Mouse (Mus musculus): Measurements from ENCODE around the gene Clca1. TPM values are rescaled to one million over a fixed set of nuclear protein-coding genes. Genes with fewer than 3 reads are reported as not detected.

Gene Clca1
- polyA plus RNA-seq, 1 experiment from 2014 or later = not detected

GRCm38 (mm10) chr3:145017807-145018206 lies 14.8 kb downstream of the Clca1 start:
- H3K27ac ChIP-seq (ENCODE audit: low read depth, low read length) = no peak overlapping the region
- H3K4me3 ChIP-seq (ENCODE audit: low read length) = no peak overlapping the region
- no peak overlapping the region for H3K9ac ChIP-seq (ENCODE audit: low read depth, low read length)
- no peak overlapping the region for H3K4me2 ChIP-seq (ENCODE audit: low read length)
- H3K27me3 ChIP-seq (replicated peaks; ENCODE audit: control insufficient read depth, insufficient read depth, low read length) = no peaks in the 10 kb centered on the region
- WGBS = 66% methylated on average over 3 of the region's 3 CpGs
- no peak for ATAC-seq
- no peaks in the 10 kb centered on the region for H3K4me1 ChIP-seq (ENCODE audit: control insufficient read depth, insufficient read depth, low read depth, low read length)
- no peaks in the 10 kb centered on the region for H3K9me3 ChIP-seq (ENCODE audit: control insufficient read depth, low read length)
- H3K36me3 ChIP-seq (ENCODE audit: control insufficient read depth, insufficient read depth, low read length) = no peaks in the 10 kb centered on the region

- Histone ChIP-seq H3K36me3 (ENCODE audit: control insufficient read depth, insufficient read depth, low read length) (no peaks in the 10 kb centered on the region), H3K9ac (ENCODE audit: low read depth, low read length) (no peak overlapping the region), H3K27ac (ENCODE audit: low read depth, low read length) (no peak overlapping the region), H3K27me3 (replicated peaks; ENCODE audit: control insufficient read depth, insufficient read depth, low read length) (no peaks in the 10 kb centered on the region), H3K4me3 (ENCODE audit: low read length) (no peak overlapping the region), H3K4me2 (ENCODE audit: low read length) (no peak overlapping the region), H3K9me3 (ENCODE audit: control insufficient read depth, low read length) (no peaks in the 10 kb centered on the region), H3K4me1 (ENCODE audit: control insufficient read depth, insufficient read depth, low read depth, low read length) (no peaks in the 10 kb centered on the region)
- 33% methylated on average over 5 of the region's 5 CpGs for WGBS
- no peak for ATAC-seq
Observed at GRCm38 (mm10) chr3:145004422-145004821, 28.2 kb downstream of the Clca1 start.

GRCm38 (mm10) chr3:145000912-145001311 lies 31.7 kb downstream of the Clca1 start:
- H3K4me2 ChIP-seq (ENCODE audit: low read length) = no peak overlapping the region
- no peak overlapping the region for H3K27ac ChIP-seq (ENCODE audit: low read depth, low read length)
- no peak overlapping the region for H3K9ac ChIP-seq (ENCODE audit: low read depth, low read length)
- no peaks in the 10 kb centered on the region for H3K4me1 ChIP-seq (ENCODE audit: control insufficient read depth, insufficient read depth, low read depth, low read length)
- H3K4me3 ChIP-seq (ENCODE audit: low read length) = no peak overlapping the region
- 60% methylated on average over 1 of the region's 1 CpGs for WGBS
- no peaks in the 10 kb centered on the region for H3K9me3 ChIP-seq (ENCODE audit: control insufficient read depth, low read length)
- no peak for ATAC-seq
- H3K36me3 ChIP-seq (ENCODE audit: control insufficient read depth, insufficient read depth, low read length) = no peaks in the 10 kb centered on the region
- H3K27me3 ChIP-seq (replicated peaks; ENCODE audit: control insufficient read depth, insufficient read depth, low read length) = no peaks in the 10 kb centered on the region

- Histone ChIP-seq H3K9me3 (ENCODE audit: control insufficient read depth, low read length) (no peaks in the 10 kb centered on the region), H3K4me2 (ENCODE audit: low read length) (no peak overlapping the region), H3K36me3 (ENCODE audit: control insufficient read depth, insufficient read depth, low read length) (no peaks in the 10 kb centered on the region), H3K4me1 (ENCODE audit: control insufficient read depth, insufficient read depth, low read depth, low read length) (no peaks in the 10 kb centered on the region), H3K27me3 (replicated peaks; ENCODE audit: control insufficient read depth, insufficient read depth, low read length) (no peaks in the 10 kb centered on the region), H3K4me3 (ENCODE audit: low read length) (no peak overlapping the region), H3K9ac (ENCODE audit: low read depth, low read length) (no peak overlapping the region), H3K27ac (ENCODE audit: low read depth, low read length) (no peak overlapping the region)
- WGBS = 91% methylated on average over 5 of the region's 5 CpGs
- no peak for ATAC-seq
Observed at GRCm38 (mm10) chr3:144993055-144993454, 39.5 kb downstream of the Clca1 start.

- Histone ChIP-seq H3K4me3 (ENCODE audit: low read length) (no peak overlapping the region), H3K27me3 (replicated peaks; ENCODE audit: control insufficient read depth, insufficient read depth, low read length) (no peaks in the 10 kb centered on the region), H3K9ac (ENCODE audit: low read depth, low read length) (no peak overlapping the region), H3K4me2 (ENCODE audit: low read length) (no peak overlapping the region), H3K9me3 (ENCODE audit: control insufficient read depth, low read length) (no peaks in the 10 kb centered on the region), H3K27ac (ENCODE audit: low read depth, low read length) (no peak overlapping the region), H3K4me1 (ENCODE audit: control insufficient read depth, insufficient read depth, low read depth, low read length) (no peaks in the 10 kb centered on the region), H3K36me3 (ENCODE audit: control insufficient read depth, insufficient read depth, low read length) (no peaks in the 10 kb centered on the region)
- no peak for ATAC-seq
Observed at GRCm38 (mm10) chr3:144992618-144993017, 40.0 kb downstream of the Clca1 start.

GRCm38 (mm10) chr3:144985890-144986289 lies 46.7 kb downstream of the Clca1 start:
- no peak overlapping the region for H3K27ac ChIP-seq (ENCODE audit: low read depth, low read length)
- no peaks in the 10 kb centered on the region for H3K36me3 ChIP-seq (ENCODE audit: control insufficient read depth, insufficient read depth, low read length)
- no peak for ATAC-seq
- H3K4me3 ChIP-seq (ENCODE audit: low read length) = no peak overlapping the region
- no peaks in the 10 kb centered on the region for H3K27me3 ChIP-seq (replicated peaks; ENCODE audit: control insufficient read depth, insufficient read depth, low read length)
- no peaks in the 10 kb centered on the region for H3K4me1 ChIP-seq (ENCODE audit: control insufficient read depth, insufficient read depth, low read depth, low read length)
- H3K9me3 ChIP-seq (ENCODE audit: control insufficient read depth, low read length) = no peaks in the 10 kb centered on the region
- no peak overlapping the region for H3K4me2 ChIP-seq (ENCODE audit: low read length)
- H3K9ac ChIP-seq (ENCODE audit: low read depth, low read length) = no peak overlapping the region
- WGBS = 77% methylated on average over 5 of the region's 5 CpGs

- Histone ChIP-seq H3K4me3 (ENCODE audit: low read length) (no peak overlapping the region), H3K9me3 (ENCODE audit: control insufficient read depth, low read length) (no peaks in the 10 kb centered on the region), H3K27me3 (replicated peaks; ENCODE audit: control insufficient read depth, insufficient read depth, low read length) (no peaks in the 10 kb centered on the region), H3K4me2 (ENCODE audit: low read length) (no peak overlapping the region), H3K36me3 (ENCODE audit: control insufficient read depth, insufficient read depth, low read length) (no peaks in the 10 kb centered on the region), H3K9ac (ENCODE audit: low read depth, low read length) (no peak overlapping the region), H3K27ac (ENCODE audit: low read depth, low read length) (no peak overlapping the region), H3K4me1 (ENCODE audit: control insufficient read depth, insufficient read depth, low read depth, low read length) (no peaks in the 10 kb centered on the region)
- ATAC-seq = no peak
- 90% methylated on average over 6 of the region's 6 CpGs for WGBS
Observed at GRCm38 (mm10) chr3:144980551-144980950, 52.0 kb downstream of the Clca1 start.

- H3K27ac ChIP-seq (ENCODE audit: low read depth, low read length) = no peak overlapping the region
- H3K9me3 ChIP-seq (ENCODE audit: control insufficient read depth, low read length) = no peaks in the 10 kb centered on the region
- H3K36me3 ChIP-seq (ENCODE audit: control insufficient read depth, insufficient read depth, low read length) = no peaks in the 10 kb centered on the region
- H3K4me1 ChIP-seq (ENCODE audit: control insufficient read depth, insufficient read depth, low read depth, low read length) = no peaks in the 10 kb centered on the region
- H3K4me2 ChIP-seq (ENCODE audit: low read length) = no peak overlapping the region
- no peak overlapping the region for H3K4me3 ChIP-seq (ENCODE audit: low read length)
- ATAC-seq = no peak
- no peaks in the 10 kb centered on the region for H3K27me3 ChIP-seq (replicated peaks; ENCODE audit: control insufficient read depth, insufficient read depth, low read length)
- no peak overlapping the region for H3K9ac ChIP-seq (ENCODE audit: low read depth, low read length)
- WGBS = 14% methylated on average over 4 of the region's 4 CpGs
Observed at GRCm38 (mm10) chr3:144977631-144978030, 54.9 kb downstream of the Clca1 start.

GRCm38 (mm10) chr3:144976091-144976490 lies 56.5 kb downstream of the Clca1 start:
- ATAC-seq = no peak
- Histone ChIP-seq H3K4me2 (ENCODE audit: low read length) (no peak overlapping the region), H3K27me3 (replicated peaks; ENCODE audit: control insufficient read depth, insufficient read depth, low read length) (no peaks in the 10 kb centered on the region), H3K9ac (ENCODE audit: low read depth, low read length) (no peak overlapping the region), H3K36me3 (ENCODE audit: control insufficient read depth, insufficient read depth, low read length) (no peaks in the 10 kb centered on the region), H3K27ac (ENCODE audit: low read depth, low read length) (no peak overlapping the region), H3K9me3 (ENCODE audit: control insufficient read depth, low read length) (no peaks in the 10 kb centered on the region), H3K4me1 (ENCODE audit: control insufficient read depth, insufficient read depth, low read depth, low read length) (no peaks in the 10 kb centered on the region), H3K4me3 (ENCODE audit: low read length) (no peak overlapping the region)
- WGBS = 85% methylated on average over 1 of the region's 1 CpGs

- Histone ChIP-seq H3K4me1 (ENCODE audit: control insufficient read depth, insufficient read depth, low read depth, low read length) (no peaks in the 10 kb centered on the region), H3K9ac (ENCODE audit: low read depth, low read length) (no peak within 1 kb of the TSS), H3K27ac (ENCODE audit: low read depth, low read length) (no peak within 1 kb of the TSS), H3K4me3 (ENCODE audit: low read length) (no peak within 1 kb of the TSS), H3K27me3 (replicated peaks; ENCODE audit: control insufficient read depth, insufficient read depth, low read length) (no peaks in the 10 kb centered on the region), H3K9me3 (ENCODE audit: control insufficient read depth, low read length) (no peaks in the 10 kb centered on the region), H3K4me2 (ENCODE audit: low read length) (no peak within 1 kb of the TSS), H3K36me3 (ENCODE audit: control insufficient read depth, insufficient read depth, low read length) (no peaks in the 10 kb centered on the region)
- ATAC-seq = no peak
Observed at GRCm38 (mm10) chr3:144974945-144975344, 57.6 kb downstream of the Clca1 start, which contains the start of gene Clca4a. TSS of gene Clca4a (minus strand) at chr3:144975045.
